20 mouse cellular contexts compared by ENCODE assay signal in genomic region chr11:45460000-45460792, GRCm38 (mm10).
"Had no signal": no experiment of that assay in that cellular context is flagged by ENCODE, and none has a peak within 500 bp of the region (broad histone marks: within the 10 kb centered on the region; RNA-seq: fewer than 3 reads in every experiment).

No protein-coding gene starts in this region.

- H3K9me3 ChIP-seq: midbrain, embryonic 10.5 days; midbrain, embryonic 12.5 days; midbrain, embryonic 15.5 days; neural tube, embryonic 13.5 days; neural tube, embryonic 15.5 days; stomach, embryonic 15.5 days had no signal

- H3K9ac ChIP-seq: lung, embryonic 14.5 days; midbrain, embryonic 12.5 days; midbrain, embryonic 15.5 days; neural tube, embryonic 13.5 days; neural tube, embryonic 15.5 days; stomach, embryonic 15.5 days had no signal

- H3K27me3 ChIP-seq: midbrain, embryonic 12.5 days; midbrain, embryonic 15.5 days; neural tube, embryonic 13.5 days; neural tube, embryonic 15.5 days; stomach, embryonic 15.5 days had no signal

- H3K4me3 ChIP-seq: midbrain, embryonic 10.5 days; midbrain, embryonic 12.5 days; midbrain, embryonic 15.5 days; myocyte; neural tube, embryonic 13.5 days; neural tube, embryonic 15.5 days; stomach, embryonic 15.5 days had no signal

- H3K4me1 ChIP-seq: midbrain, embryonic 10.5 days; stomach, embryonic 15.5 days had no signal

- DNase-seq: lung, adult 18-20 months; lung, embryonic 14.5 days; lung, postnatal 10 days; lung, postnatal 4 days; retina, postnatal 1 day; right cerebral cortex, adult 18-20 months; right cerebral cortex, postnatal 25 days; right cerebral cortex, postnatal 4 days; spleen, adult 18-20 months; thymus, adult 18-20 months; thymus, postnatal 14 days; thymus, postnatal 36 days had no signal

- H3K27ac ChIP-seq: midbrain, embryonic 10.5 days; midbrain, embryonic 12.5 days; midbrain, embryonic 15.5 days; neural tube, embryonic 13.5 days; neural tube, embryonic 15.5 days; stomach, embryonic 15.5 days; stomach, postnatal 0 days had no signal

- H3K4me2 ChIP-seq: lung, embryonic 14.5 days; midbrain, embryonic 12.5 days; midbrain, embryonic 15.5 days; neural tube, embryonic 13.5 days; neural tube, embryonic 15.5 days; stomach, embryonic 15.5 days had no signal

- ATAC-seq: midbrain, embryonic 15.5 days had no signal

- H3K36me3 ChIP-seq: midbrain, embryonic 10.5 days; midbrain, embryonic 12.5 days; midbrain, embryonic 15.5 days; neural tube, embryonic 13.5 days; neural tube, embryonic 15.5 days; stomach, embryonic 15.5 days had no signal
